Mouse (Mus musculus) erythroblast, adult 5-6 weeks (primary cell): ENCODE data around the gene Ndufa12. TPM values are rescaled to one million over a fixed set of nuclear protein-coding genes. Genes with fewer than 3 reads are reported as not detected.

Source experiments
- ATAC-seq: replicated peaks from 2 replicates; pipeline ENCODE4 v1.8.0; 2016; ENCODE audit warnings: moderate number of reproducible peaks, mild to moderate bottlenecking, moderate TSS enrichment, inconsistent platforms; ENCODE audit not compliant: poor library complexity, low FRiP score, severe bottlenecking
- total RNA-seq, 2 experiments: library from RNA; stranded (forward) in 1 of 2; stranded (reverse) in 1 of 2; fragments of 150-400 nt in 1 of 2; fragments of 200-764, 138-1000 nt in 1 of 2; gene quantifications; 2 replicates each; pipeline versions ENCODE4 v1.2.3 to v1.2.4; 2015 to 2017; ENCODE audit warnings: low replicate concordance in 2 of 2

The Ndufa12 gene
- total RNA-seq, 2 experiments from 2014 or later = 21.9 to 31.1 TPM

DNA sequence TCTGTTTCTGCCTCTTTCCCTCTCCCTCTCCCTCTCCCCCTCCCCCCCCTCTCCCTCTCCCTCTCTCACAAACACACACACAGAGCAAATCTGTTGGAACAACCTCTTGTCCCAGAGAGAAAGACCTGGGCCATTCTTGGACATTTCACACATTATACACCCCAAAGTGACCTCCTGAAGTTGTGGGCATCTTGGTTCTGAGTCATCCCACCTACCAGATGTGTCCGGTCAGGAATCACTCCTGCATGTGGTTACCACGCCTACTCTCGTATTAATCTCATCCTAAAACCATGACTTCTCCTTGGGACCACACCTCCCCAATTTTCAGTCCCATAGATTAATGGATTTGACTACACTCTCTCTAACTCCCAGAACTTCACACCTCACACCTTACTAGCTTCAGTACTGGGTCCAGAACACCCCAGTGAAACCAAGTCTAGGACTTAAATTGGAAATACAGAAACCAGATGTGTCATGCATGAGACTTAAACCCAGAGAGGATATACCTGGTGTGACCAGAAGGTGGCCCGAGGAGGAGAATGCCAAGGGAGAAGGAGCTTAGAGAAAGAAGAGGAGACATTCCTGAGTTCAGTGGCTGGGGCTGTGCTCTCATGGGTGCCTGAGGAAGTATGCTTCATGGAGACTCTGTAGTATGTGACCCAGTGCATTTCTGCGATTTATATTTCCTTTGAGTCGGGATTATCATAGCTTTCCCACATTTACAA is 26.7 kb downstream of the Ndufa12 start:
- ATAC-seq = no peak

DNA sequence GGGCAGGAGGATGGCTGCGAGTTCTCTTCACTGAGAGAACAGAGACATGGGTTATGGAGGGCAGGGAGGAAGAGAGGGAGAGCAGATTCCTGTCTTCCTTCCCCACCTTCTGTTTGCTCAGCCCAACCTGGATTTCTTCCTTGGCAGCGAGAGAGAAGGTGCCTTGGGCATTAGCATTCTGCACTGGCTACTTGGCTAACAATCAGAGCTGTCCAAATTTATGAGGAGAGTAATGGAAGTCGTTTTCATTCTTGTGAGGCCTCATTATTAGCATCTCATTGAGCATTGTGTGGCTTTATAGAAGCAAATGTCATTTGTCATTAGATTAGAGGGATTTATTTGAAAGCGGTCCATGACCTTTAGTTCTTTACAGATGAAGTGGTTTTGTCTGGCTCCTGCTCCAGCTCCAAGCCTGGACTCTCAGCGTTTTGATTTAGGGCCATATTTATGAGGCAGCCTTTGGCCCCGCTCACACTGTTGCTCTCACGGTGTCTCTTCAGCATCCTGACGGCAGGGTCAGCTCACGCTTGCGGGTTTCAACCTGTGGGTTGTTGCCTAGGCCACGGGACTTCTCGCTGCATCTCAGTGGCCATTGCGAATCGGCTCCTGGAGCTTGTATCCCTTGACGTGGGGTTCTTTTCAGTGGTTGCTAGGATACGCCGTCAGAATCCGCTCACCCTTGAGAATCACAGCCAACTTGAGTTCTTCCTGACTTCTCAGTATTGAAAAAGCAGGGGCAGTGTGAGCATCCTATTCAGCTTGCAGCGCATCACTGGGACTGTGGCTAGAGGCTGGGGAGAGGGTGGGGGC is 31.9 kb downstream of the Ndufa12 start:
- no peak for ATAC-seq

DNA sequence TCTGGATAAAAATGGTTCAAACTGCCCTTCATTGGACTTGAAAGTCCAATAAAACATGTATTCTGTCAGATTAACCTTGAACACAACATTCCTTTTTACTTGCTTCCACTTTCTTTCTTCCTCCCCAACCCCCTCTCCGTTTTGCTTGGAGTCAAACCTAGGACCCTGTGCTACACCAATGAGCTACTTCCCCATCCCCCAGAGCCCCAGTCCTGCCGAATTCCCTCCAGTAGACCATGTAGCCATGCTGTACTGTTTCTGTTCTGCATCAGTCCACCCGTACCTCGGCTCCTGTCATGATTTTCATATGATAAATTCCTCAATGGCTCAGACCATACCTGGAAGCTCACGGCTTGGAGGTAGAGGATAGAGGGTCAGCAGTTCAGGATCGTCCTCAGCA is 32.5 kb downstream of the Ndufa12 start:
- no peak for ATAC-seq

DNA sequence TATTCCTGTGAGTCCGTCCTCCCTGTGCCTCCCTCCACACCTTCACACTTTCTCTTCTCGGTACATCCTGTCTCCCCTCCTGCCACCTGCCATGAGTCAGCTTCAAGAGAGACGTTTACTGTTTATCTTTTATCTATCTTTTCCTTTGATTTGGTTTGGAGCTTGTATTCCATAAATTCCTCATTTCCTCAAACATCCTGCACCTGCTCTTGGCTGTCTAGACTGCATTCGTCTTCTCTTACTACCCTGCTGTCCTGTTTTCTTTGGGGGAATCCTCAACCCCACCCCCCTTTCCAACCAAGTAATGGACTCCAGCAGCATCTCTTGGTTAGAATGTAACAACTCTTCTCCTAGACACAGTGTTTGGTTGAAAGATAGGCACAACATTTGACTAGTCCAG is 36.7 kb downstream of the Ndufa12 start:
- ATAC-seq = no peak

DNA sequence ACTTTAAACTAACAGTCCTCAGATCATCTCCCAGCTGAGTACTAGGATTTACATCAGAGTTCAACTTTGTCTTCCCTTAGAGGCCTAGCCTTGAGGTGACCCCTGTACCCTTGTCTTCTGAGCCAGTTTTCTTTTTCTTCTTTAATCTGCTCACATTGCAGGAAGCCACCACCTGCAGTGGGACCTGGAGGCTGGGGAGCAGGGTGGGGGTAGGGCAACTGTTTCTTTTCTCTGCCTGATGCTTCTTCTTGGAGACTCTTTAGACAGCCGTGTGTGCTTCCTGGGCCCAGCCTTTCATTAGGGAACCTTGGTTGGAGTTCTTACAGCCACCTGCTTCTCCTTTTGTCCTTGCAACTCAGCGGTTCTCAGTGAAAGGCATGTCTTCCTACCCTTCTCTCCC is 42.8 kb downstream of the Ndufa12 start:
- no peak for ATAC-seq

DNA sequence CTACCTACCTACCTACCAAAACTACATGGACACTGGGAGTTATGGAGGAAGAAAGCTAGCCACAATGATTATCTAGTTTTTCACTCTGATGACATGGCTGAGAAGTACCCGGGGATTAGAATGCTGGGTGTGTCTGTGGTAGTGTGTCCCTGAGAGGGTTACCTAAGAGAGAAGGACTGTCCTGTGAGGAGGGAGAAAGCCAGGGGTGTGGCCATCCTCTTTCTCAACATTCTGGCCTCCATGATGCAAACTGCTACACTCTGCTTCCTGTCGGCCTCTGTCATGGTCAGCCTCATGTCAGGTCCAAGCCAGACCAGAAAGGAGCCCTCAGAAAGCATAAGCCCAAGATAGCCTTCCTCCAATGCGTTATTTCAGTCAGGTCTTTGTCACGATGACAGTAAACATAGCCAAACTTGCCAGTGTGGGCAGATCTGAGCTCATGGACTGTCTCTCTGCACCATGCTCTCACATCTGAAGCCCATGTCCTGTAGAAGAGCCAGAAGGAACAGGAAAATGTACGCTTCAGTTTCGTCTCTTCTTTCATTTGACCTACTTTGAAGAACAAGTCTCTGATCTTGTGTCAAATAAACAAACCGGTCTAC is 49.3 kb downstream of the Ndufa12 start:
- no peak for ATAC-seq

DNA sequence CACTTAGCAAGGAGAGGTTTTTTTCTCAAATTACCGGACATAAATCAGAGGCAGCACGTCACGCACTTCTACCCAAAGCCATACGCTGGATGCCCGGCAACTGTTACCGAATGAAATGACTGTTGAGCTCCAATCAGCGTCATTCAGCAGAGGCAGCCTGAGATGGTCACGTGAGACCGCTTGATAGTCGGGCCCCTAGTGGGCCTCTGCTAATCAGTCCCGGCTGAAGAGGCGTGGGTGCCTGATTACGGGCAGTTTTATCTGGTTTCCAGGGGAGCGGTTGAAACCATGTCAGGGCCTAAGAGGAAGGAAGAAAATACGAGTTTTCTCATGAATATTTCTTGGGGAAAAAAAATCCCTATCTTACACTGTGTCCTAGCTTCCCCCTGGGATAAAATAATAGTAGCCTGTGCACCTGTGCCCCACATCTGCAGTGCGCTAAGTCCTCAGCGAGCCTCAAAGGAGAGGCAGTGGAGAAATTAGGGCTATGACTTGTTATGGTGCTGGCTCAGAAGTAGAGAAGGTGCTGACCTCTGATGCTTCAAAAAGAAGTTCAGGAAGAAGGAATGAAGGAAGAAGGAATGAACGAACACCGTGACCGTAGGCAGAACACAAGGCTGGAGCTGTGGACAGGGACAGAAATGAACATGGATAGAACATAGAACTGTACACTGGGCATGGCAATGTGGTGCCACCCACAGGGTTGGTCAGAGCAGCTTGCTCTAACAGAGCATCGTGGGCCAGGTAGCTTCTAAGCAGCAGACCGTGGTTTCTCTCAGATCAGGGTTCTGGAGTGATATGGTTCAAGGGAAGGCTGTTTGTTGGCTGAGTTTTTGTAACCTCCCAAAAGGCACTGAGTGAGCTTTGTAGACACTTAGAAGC is 51.3 kb downstream of the Ndufa12 start:
- peak; percentile 96 for ATAC-seq

DNA sequence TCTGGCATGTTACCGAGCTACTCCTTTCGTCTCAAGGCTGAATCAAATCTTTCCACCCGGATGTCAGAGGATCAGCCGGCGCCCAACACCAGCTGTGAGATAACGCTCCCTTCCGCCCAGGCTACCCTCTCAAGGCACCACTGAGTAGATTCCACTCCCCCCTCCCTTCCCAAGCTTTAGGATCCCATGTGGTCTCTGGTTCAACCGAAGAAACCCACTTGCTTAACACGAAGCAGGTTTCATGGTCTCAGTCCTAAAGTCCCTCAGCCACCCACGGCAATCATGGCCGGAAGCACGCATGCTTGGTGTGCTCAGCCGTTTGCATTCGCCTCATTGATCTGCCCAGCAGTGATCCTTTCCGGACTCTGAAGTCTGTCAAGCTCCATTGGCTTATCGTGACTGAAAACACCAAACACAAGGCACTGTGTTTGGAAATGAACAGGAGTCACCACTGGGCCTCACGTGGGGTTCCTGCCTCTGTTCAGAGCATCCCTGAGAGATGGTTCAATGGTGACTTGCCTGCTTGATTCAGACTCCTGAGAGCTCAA is 54.8 kb downstream of the Ndufa12 start:
- no peak for ATAC-seq

DNA sequence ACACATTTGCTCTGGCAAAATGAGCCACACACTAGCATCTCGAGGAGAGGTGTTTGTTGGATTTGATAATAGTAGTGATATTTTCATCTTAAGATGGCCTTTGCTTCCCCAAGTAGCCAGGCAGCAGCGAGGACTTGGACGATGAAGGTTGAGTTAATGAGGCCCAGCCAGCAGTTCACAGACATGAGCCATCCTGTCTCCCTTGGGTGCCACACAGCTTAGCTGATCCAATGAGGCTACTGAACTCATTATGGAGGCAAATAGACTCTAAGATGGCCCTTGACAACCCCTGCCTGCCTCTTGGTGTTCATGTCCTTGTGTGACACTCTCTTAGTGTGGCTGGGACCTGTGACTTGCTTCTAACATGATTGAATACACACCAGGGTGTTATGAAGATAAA is 56.2 kb downstream of the Ndufa12 start:
- no peak for ATAC-seq

DNA sequence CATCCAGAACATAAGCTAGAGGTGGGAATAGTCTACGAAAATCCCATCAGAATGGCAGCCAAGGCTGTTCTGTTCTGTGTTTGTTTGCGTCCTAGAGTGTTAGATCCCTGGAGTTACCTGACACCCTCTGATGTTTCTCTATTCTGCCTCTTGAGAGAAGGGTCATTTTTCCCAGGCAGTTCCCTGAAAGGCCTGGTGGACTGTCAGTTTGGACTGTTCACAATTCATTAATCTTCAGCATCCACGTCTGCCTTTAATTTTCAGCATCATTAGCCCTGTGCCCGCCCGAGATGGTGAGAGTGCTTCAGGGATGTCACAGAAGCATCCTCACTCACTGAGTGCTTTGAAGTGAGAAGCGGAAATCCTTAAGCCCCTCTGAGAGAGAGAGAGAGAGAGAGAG is 57.2 kb downstream of the Ndufa12 start:
- ATAC-seq = no peak

DNA sequence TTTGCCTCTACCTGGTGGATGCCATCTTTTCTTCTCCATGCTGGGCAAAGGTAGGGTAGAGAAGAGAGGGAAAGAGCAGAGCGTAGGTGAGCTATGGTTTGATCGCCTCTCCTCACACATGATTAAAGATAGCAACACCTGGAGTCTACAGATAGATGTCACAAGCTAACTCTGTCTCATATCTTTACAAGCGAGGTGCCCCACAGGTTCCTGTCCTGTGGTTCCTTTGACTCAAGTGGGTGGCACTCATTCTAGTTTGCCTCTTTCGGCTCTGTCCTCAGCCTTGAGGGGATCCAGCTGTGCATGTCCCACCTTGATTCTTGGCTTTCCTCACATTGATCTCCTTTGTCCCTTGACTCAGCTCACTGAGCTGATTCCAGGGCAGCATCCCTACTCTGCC is 58.0 kb downstream of the Ndufa12 start:
- ATAC-seq = no peak

DNA sequence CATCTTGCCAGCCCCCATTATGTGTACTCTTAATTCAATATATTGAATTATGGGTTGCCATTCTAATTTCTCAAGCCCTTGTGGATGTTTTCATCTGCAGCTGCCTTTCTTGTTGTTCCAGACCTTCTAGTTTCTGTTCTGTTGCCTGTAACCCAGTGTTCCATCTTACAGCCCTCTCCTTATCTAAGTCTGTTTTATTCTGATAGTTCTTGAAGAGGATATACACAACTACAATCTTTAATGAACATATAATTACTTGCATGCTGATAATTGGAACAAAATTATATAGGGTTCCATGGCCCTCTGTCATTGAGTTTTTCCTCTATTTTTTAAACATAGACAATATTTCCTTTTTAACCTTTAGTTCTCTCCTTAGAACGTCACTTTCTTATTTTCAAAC is 62.0 kb downstream of the Ndufa12 start:
- no peak for ATAC-seq

DNA sequence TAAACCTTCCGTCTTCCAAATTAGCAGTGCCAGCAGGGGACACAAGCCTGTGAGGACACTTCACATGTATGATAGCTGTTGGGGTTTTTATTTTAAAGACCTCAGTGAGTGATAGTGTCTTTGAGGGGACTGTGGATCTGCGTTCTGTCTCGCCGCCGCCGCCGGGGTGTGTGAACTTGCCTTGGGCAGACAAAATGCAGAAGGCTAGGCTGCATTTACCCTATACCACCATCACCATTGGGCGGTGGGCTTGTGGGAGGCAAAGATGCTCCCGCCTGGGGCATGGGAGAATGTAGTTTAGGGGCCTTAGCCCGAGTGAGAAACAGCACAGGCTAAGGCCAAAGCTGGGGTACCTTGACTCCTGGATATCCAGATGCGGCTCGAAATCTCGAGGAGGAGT is 64.1 kb downstream of the Ndufa12 start:
- ATAC-seq = no peak

DNA sequence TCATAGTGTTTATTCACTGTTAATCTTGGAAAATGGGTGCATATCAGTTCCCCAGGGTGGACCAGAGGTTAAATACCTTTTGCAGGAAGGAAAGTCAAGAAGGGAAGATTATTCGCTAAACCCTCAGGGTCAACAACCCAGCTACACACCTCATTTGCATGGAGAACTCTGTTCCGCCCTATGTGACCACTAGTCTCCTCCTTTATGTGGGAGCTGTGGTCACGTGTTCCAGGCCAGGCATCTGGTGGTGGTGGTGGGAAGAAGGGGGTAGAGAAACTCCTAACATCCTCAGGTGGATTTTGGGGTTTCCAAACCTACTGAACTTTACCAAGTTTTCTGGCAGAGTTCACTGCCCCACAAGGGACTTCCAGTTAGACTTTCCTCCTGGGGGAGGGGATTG is 64.7 kb downstream of the Ndufa12 start:
- ATAC-seq = no peak

DNA sequence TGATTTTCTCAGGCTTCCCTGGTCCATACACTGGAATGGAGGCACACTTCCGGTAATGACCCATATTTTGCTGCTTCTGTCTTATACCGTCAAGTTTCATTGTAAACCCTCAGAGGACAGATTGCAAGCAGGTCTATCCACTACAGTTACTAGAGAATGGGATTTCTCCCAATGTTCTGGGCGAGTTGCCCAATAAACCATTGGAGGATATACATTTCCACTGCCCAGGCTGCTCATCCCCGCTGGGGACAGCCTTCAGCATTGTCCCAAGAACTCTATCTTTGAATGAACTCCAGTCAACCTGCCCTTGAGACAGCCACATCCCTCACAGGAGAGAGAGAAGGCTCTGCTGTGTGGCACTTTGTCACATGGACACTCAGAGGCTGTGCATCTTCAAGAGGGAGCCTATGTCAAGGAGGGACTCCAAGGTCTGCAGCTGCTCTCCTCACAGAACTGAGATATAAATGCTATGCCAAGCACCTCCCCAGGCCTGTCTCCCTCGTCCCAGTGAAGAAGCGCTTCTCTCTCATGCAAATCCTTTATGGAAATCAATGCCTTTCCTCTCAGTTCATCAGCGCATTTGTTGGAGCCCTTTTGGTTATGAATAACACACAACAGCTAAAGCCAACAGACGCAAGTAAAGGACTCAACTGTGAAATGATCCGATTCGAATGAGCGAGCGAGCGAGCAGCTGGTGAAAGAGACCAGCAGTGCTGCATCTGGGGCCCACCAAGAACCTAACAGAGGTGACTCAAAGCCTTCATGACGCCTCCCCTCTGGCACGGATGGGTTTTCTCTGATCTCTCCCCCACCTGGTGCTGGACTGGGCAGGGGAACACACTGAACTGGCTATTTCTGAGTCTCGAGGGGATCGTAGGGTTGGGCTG is 67.4 kb downstream of the Ndufa12 start:
- no peak for ATAC-seq
